ENCODE assay signal across 8 mouse cellular contexts in the genomic region with DNA sequence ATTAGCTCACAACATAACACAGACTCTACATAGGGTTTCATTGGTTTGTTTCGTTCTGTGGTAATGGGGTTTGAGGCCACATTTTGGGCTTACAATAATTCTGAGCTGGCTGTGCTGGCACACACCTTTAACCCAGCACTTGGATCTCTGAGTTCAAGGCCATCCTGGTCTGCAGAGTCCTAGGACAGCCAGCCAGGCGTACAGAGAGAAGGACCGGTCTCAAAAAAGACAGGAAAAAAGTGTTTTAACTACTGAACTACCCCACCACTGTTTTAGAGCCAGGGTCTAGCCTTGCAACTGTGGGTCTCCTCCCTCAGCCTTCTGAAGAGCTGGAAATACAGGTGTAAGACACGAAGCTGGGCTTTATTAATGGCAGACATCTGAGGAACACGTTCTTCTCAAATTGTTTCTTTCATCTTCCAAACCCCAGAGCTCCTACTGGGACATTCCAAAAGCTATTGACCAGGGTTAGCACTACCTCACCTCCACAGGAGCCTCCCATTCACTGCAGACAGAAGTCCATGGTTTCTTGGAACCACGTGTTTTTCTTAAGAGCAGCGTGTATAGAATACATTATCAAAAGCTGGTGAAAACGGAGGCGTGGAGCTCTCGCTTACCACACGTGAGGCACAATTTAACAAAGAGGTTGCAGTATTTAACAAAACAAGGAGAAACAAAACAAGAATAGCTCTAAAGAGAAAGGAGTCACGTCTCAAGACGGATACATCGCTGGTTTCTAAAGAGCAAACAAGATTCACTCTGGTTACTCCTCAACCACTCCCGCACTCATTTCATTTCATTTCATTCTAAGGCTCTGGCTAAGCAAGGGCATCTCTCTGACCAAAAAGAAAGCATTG. TPM values are rescaled to one million over a fixed set of nuclear protein-coding genes. Genes with fewer than 3 reads are reported as not detected.
A peak's percentile ranks its signal among the peaks of the same experiment; 100 is the strongest.
DNase-seq lines count a peak whose midpoint lies in the region; ATAC-seq lines count a peak whose summit lies in the region.

No protein-coding gene starts in this region.

- no peaks in the 10 kb centered on the region for H3K27me3 ChIP-seq in embryonic facial prominence, embryonic 14.5 days (replicated peaks; ENCODE audit: control insufficient read depth, insufficient read depth, low read length)
- no peaks in the 10 kb centered on the region for H3K27me3 ChIP-seq in limb, embryonic 13.5 days

- peak overlapping the region; percentile 80 for H3K4me2 ChIP-seq in embryonic facial prominence, embryonic 14.5 days (ENCODE audit: low read depth, low read length)
- H3K4me2 ChIP-seq in limb, embryonic 13.5 days (replicated peaks) = peak overlapping the region; percentile 71

- peak; percentile 16 for DNase-seq in embryo, embryonic 10.5 days (ENCODE audit: low spot score)
- no peak for DNase-seq in embryo, embryonic 9.5 days (ENCODE audit: extremely low spot score)
- DNase-seq in 3134 (ENCODE audit: extremely low read depth, insufficient read length, low spot score) = peak; percentile 14
- no peak for DNase-seq in embryonic facial prominence, embryonic 14.5 days (ENCODE audit: low spot score)
- no peak for DNase-seq in layer of hippocampus, adult 18-20 months (ENCODE audit: low spot score in 2 of 2)
- no peak for DNase-seq in urinary bladder, adult 18-20 months (ENCODE audit: low spot score in 2 of 2)

- no peak overlapping the region for H3K27ac ChIP-seq in embryonic facial prominence, embryonic 14.5 days (replicated peaks; ENCODE audit: low read depth, low read length)
- H3K27ac ChIP-seq in limb, embryonic 13.5 days = no peak overlapping the region

- H3K36me3 ChIP-seq in embryonic facial prominence, embryonic 14.5 days (ENCODE audit: control insufficient read depth, insufficient read depth, low read length) = peaks cover 2% of the 10 kb centered on the region; the same call in 1 of the 2 replicates
- peaks cover 2% of the 10 kb centered on the region; the same call in 1 of the 2 replicates for H3K36me3 ChIP-seq in limb, embryonic 13.5 days

- H3K4me1 ChIP-seq in embryonic facial prominence, embryonic 14.5 days (ENCODE audit: control insufficient read depth, insufficient read depth, low read length) = peaks cover 9% of the 10 kb centered on the region; the same call in 1 of the 2 replicates
- peaks cover 9% of the 10 kb centered on the region for H3K4me1 ChIP-seq in limb, embryonic 13.5 days

- H3K9me3 ChIP-seq in embryonic facial prominence, embryonic 14.5 days (ENCODE audit: control insufficient read depth, low read length) = no peaks in the 10 kb centered on the region
- H3K9me3 ChIP-seq in limb, embryonic 13.5 days = no peaks in the 10 kb centered on the region

- 52% methylated on average over 15 of the region's 15 CpGs for WGBS in embryonic facial prominence, embryonic 14.5 days
- 59% methylated on average over 15 of the region's 15 CpGs for WGBS in limb, embryonic 13.5 days

- no peak for ATAC-seq in embryonic facial prominence, embryonic 14.5 days (ENCODE audit: low read depth)
- no peak for ATAC-seq in limb, embryonic 13.5 days (ENCODE audit: low FRiP score, low read depth)
- no peak for ATAC-seq in megakaryocyte progenitor cell, adult 5-6 weeks (replicated peaks; ENCODE audit: poor library complexity)

- peak overlapping the region; percentile 78 for H3K4me3 ChIP-seq in embryonic facial prominence, embryonic 14.5 days (ENCODE audit: low read depth, low read length)
- H3K4me3 ChIP-seq in limb, embryonic 13.5 days = peak overlapping the region; percentile 86

- peak overlapping the region; percentile 82 for H3K9ac ChIP-seq in embryonic facial prominence, embryonic 14.5 days (ENCODE audit: low read depth, low read length)
- peak overlapping the region; percentile 79 for H3K9ac ChIP-seq in limb, embryonic 13.5 days

RNA-seq across cellular contexts. Expression of a gene that starts 1.3 kb away (rescaled TPM):
- polyA plus RNA-seq in embryonic facial prominence, embryonic 14.5 days (2014; fragmentation: Nextera tagmentation; extraction: Ambion mirVana) = 125 and 136 TPM in 2 replicates
- 124 and 134 TPM in 2 replicates for polyA plus RNA-seq in limb, embryonic 13.5 days (2015; fragmentation: Nextera tagmentation; extraction: Ambion mirVana)
- total RNA-seq in layer of hippocampus, adult 18-20 months (2021) = 100 to 1,000 TPM in 1 of 2 experiments, 10 to 100 TPM in 1; 83.7 to 101 TPM
- total RNA-seq in megakaryocyte progenitor cell, adult 5-6 weeks (2015) = 96.3 and 97.2 TPM in 2 replicates
- total RNA-seq in megakaryocyte progenitor cell, adult 5-6 weeks (2017) = 90.6 and 101 TPM in 2 replicates

RNA-seq across cellular contexts. Expression of a gene that starts 36.3 kb away (rescaled TPM):
- polyA plus RNA-seq in embryonic facial prominence, embryonic 14.5 days (2014; fragmentation: Nextera tagmentation; extraction: Ambion mirVana) = 0.48 and 1.2 TPM in 2 replicates
- 0.13 and 0.24 TPM in 2 replicates for polyA plus RNA-seq in limb, embryonic 13.5 days (2015; fragmentation: Nextera tagmentation; extraction: Ambion mirVana)
- total RNA-seq in layer of hippocampus, adult 18-20 months (2021) = under 1 TPM; 0.84 to 0.91 TPM
- total RNA-seq in megakaryocyte progenitor cell, adult 5-6 weeks (2015) = not detected in 2 replicates
- total RNA-seq in megakaryocyte progenitor cell, adult 5-6 weeks (2017) = not detected in 2 replicates

RNA-seq across cellular contexts. Expression of a gene that starts 41.1 kb away (rescaled TPM):
- polyA plus RNA-seq in embryonic facial prominence, embryonic 14.5 days (2014; fragmentation: Nextera tagmentation; extraction: Ambion mirVana) = 62.8 and 64.7 TPM in 2 replicates
- polyA plus RNA-seq in limb, embryonic 13.5 days (2015; fragmentation: Nextera tagmentation; extraction: Ambion mirVana) = 77.8 TPM in 2 replicates
- 10 to 100 TPM; 33.2 to 33.9 TPM for total RNA-seq in layer of hippocampus, adult 18-20 months (2021)
- 133 and 143 TPM in 2 replicates for total RNA-seq in megakaryocyte progenitor cell, adult 5-6 weeks (2015)
- total RNA-seq in megakaryocyte progenitor cell, adult 5-6 weeks (2017) = 116 and 143 TPM in 2 replicates

Comparison
In these comparisons a context has a peak if more than half of its experiments do, and no peak if none do; other contexts are left out.
1. DNase-seq: peak in embryo, embryonic 10.5 days (single experiment) and 3134 (single experiment); none in embryo, embryonic 9.5 days (single experiment), embryonic facial prominence, embryonic 14.5 days (single experiment), layer of hippocampus, adult 18-20 months (0 of 2) and urinary bladder, adult 18-20 months (0 of 2).